Mouse (Mus musculus): ENCODE results near the gene Fbxw9.

GRCm38 (mm10) chr8:85027922-85028321, 31.9 kb upstream of the Fbxw9 start:
- TF ChIP-seq CTCF (IDR thresholded peaks at IDR 0.05; ENCODE audit: borderline replicate concordance, insufficient read depth, low read depth, low read length) (no peak), POLR2A (IDR thresholded peaks at IDR 0.05; ENCODE audit: borderline replicate concordance, insufficient read depth, low read length) (no peak)
